Mouse (Mus musculus): Measurements from ENCODE around the gene Gm7879.

Gm7879 gene

DNA sequence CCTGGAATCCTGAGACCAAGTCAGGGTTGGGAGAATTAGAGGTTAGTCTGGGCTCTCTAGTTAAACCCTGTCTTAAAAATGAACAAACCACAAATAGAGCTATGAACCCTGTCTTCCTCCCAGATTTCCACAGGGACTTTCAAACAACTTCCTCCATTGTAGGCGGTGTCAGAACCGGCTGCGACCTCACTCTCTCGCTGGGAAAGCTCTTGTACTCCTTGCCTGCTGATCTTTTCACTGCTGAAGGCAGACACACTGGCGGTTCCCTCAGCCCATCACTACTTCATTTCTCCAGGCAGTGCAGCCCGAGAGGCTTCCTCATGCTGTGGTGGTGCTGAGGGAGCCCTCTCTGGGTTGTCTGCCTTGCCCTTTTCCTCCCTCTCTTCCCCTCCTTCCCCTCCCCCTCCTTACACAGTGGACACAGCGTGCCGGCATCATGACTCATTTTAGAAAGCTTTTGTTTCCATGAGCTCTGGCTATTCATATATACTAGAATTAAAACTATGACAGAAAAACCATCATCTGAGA lies 35.9 kb downstream of the Gm7879 start:
- DNase-seq (ENCODE audit: low spot score): peak; percentile 61

DNA sequence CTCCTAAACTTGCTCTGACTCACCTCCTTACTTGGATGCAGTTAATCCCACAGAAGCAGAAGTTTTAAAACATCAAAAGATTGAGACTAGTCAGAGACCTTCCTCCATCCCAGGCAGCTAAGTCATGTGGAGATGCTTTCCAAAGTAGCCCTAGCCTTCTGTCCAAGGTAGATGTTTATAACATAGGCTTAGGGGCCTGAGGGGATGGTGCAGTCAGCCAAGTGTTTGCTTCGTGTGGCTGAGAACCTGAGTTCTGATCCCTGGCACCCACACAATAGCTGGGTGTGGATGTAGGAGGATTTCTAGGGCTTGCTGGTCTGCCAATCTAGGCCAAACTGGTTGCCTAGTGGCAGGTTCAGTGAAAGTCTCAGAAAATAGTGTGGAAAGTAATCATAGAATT lies 40.3 kb downstream of the Gm7879 start:
- no peak for DNase-seq (ENCODE audit: low spot score)

DNA sequence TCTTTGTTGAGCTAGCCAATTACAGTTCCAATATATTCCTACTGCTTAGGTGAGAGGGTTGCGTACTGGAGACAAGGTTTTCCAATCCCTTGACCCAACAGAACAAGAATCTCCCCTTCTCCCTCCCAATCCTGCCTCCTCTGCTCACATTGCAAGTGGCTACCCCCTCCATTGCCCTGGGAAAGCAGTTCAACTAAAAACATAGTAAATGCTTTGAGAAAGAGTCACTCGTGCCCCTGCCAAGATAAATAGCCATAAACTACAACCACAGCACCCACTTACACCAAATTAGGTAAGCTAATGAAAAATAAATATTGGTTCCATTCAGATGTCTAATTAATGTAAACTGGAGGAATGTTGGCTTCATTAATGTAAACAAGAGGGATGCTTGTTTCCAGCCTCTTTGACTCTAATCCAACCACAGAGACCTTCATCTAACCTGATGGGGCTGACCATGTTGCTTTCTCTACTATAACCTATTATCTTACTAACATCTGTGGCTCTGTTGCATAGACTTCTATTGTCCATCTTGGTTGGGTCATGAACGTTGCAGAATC lies 47.0 kb downstream of the Gm7879 start:
- DNase-seq (ENCODE audit: low spot score): no peak

DNA sequence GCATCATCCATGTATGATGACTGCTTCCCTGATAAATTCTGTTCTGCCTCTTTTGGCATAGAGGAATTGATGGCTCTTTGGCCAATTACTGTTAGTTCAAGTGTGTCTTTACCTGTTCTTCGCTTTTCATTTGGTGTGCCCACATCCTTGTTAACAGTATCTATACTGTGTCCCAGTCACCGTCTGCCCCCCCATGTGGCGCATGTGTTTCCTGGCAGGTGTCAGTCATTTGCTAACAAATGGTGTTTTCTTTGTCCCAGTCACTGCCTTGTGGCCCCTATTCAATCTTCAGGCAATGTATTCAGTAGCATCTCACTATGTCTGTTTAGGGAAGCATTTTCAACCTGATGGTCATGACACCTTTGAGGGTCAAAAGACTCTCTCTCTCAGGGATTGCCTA lies 48.1 kb downstream of the Gm7879 start:
- DNase-seq (ENCODE audit: low spot score): no peak

Measured in embryo, embryonic 10.5 days (tissue).